Mouse (Mus musculus): ENCODE results near the gene Ralgps2. TPM values are rescaled to one million over a fixed set of nuclear protein-coding genes. Genes with fewer than 3 reads are reported as not detected.

Ralgps2 gene
- 10 to 100 TPM; 47.0 to 68.8 TPM for polyA plus RNA-seq (2017; shearing (Covaris generic))

GRCm38 (mm10) chr1:156939251-156940141, at the start of gene Ralgps2:
TSS of gene Ralgps2 (minus strand) at chr1:156939626.

GRCm38 (mm10) chr1:156838177-156838576, 101.2 kb downstream of the Ralgps2 start, which contains the start of gene Angptl1:
TSS of gene Angptl1 (plus strand) at chr1:156838562.

Other genes starting within 250 kb of the Ralgps2 start
- gene Fam20b, start 220.5 kb downstream of the Ralgps2 start, polyA plus RNA-seq (2017; shearing (Covaris generic)), result 10 to 100 TPM; 25.4 to 28.4 TPM
- 1 to 10 TPM in 1 of 2 experiments, under 1 TPM in 1; 0.19 to 1.4 TPM for gene Angptl1, start 101.1 kb downstream of the Ralgps2 start, polyA plus RNA-seq (2017; shearing (Covaris generic))
- gene Tex35, start 169.1 kb upstream of the Ralgps2 start, polyA plus RNA-seq (2017; shearing (Covaris generic)), result not detected

Measured in inflammation-experienced regulatory T-cells (primary cell).